Mouse (Mus musculus) embryonic facial prominence, embryonic 10.5 days (tissue): ENCODE data around the gene Cyp2b19. TPM values are rescaled to one million over a fixed set of nuclear protein-coding genes. Genes with fewer than 3 reads are reported as not detected.
"Not testable (repeated sequence)": the region's sequence is repeated elsewhere in the genome, so short reads cannot be mapped to it uniquely, and the experiment has no call there.

Source experiments
- DNase-seq: peaks from one replicate; pipeline ENCODE4 v3.0.0-alpha.2; 2017; ENCODE audit warnings: low spot score
- H3K27ac ChIP-seq: fragments of 300-500 bp; sonication (generic); replicated peaks from 2 replicates; pipeline ENCODE4 v1.5.1; 2016; ENCODE audit warnings: mild to moderate bottlenecking
- H3K27me3 ChIP-seq: fragments of 300-500 bp; sonication (generic); replicated peaks from 2 replicates; pipeline ENCODE4 v1.6.1; 2016; ENCODE audit warnings: low read depth, mild to moderate bottlenecking; ENCODE audit not compliant: poor library complexity, severe bottlenecking
- H3K36me3 ChIP-seq: fragments of 300-500 bp; sonication (generic); replicated peaks from 2 replicates; pipeline ENCODE4 v1.6.1; 2016; ENCODE audit warnings: mild to moderate bottlenecking, moderate library complexity
- H3K4me1 ChIP-seq: fragments of 300-500 bp; sonication (generic); 2 replicates; pipeline ENCODE4 v1.6.1; 2016
- H3K4me3 ChIP-seq: fragments of 300-500 bp; sonication (generic); 2 replicates; pipeline ENCODE4 v1.5.1; 2016; ENCODE audit warnings: mild to moderate bottlenecking, moderate library complexity
- H3K9me3 ChIP-seq: fragments of 300-500 bp; sonication (generic); 2 replicates; pipeline ENCODE4 v1.6.1; 2016; ENCODE audit warnings: mild to moderate bottlenecking
- WGBS: fragments of 180-500 bp; shearing (Covaris S2); methylation state at CpG from one replicate; pipeline ENCODE4 v1.1.7; 2016; 5-methylcytosine and 5-hydroxymethylcytosine counted together
- polyA plus RNA-seq: library from polyadenylated mRNA; unstranded; fragments of >200 nt; fragmentation: Nextera tagmentation; extraction: Ambion mirVana; gene quantifications from 2 replicates; pipeline ENCODE4 v1.2.1, GENCODE M21; 2016

Cyp2b19 gene
- polyA plus RNA-seq, 1 experiment from 2014 or later = 0.05 TPM

DNA sequence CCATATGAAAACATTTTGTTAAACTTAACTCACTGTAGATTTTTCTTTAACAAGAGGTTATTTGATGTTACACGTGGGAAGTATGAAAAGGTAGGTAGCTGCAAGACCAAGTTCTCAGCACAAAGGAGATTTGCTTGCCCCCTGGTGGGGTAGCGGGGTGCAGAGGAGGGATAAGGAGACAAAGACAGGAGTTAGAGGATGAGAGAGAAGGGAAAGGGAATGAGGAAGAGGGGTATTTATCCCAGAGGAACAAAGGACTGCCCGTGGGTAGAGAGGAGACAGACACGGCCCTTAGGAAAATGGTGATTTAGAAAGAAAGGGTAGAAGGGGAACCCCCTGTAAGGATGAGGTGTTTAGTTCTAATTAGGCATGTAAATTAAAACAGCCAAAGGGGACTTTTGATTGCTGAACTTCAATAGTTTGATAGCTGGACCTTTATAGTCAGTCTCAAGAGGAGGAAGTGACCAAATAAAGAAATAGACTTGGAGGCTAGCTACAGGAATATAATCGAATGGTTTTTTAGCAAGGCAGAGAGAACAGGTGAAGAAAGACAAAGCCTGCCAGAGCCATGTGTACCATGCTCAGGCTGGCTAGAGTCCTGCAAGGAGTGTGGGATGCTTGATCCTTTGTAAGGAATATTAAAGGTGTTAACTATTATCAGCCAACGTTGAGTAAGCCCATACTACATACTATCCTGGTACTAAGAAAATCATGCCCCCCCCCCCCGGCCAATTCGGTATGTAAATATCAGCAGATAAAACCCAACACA is 24.2 kb downstream of the Cyp2b19 start:
- no peaks in the 10 kb centered on the region for H3K27me3 ChIP-seq
- 7% methylated on average over 8 of the region's 8 CpGs for WGBS
- H3K36me3 ChIP-seq = no peaks in the 10 kb centered on the region
- H3K9me3 ChIP-seq = no peaks in the 10 kb centered on the region
- H3K4me1 ChIP-seq = no peaks in the 10 kb centered on the region
- H3K27ac ChIP-seq = no peak overlapping the region; the same call in 1 of the 2 replicates
- DNase-seq = peak; percentile 14
- H3K4me3 ChIP-seq = no peak overlapping the region

DNA sequence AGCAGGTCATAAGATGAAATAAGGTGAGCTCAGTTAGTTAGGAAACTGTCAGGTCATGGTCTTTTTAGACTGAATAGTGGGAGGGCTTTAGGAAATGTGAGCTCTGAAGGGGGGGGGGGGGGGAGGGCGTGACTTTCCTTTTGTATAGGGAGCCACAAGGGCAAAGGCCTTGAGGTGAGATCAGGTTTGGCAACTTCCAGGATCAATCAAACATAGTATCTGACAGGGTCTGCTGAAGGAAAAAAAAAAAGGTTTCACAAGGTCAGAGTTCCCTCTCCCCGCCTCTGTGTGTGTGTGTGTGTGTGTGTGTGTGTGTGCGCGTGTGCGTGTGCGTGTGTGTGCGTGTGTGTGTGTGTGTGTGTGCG is 24.8 kb downstream of the Cyp2b19 start:
- Histone ChIP-seq H3K27me3 (no peaks in the 10 kb centered on the region), H3K4me3 (no peak overlapping the region), H3K4me1 (no peaks in the 10 kb centered on the region), H3K36me3 (no peaks in the 10 kb centered on the region), H3K27ac (no peak overlapping the region), H3K9me3 (no peaks in the 10 kb centered on the region)
- peak; percentile 38 for DNase-seq
- WGBS = 27% methylated on average over 7 of the region's 8 CpGs

DNA sequence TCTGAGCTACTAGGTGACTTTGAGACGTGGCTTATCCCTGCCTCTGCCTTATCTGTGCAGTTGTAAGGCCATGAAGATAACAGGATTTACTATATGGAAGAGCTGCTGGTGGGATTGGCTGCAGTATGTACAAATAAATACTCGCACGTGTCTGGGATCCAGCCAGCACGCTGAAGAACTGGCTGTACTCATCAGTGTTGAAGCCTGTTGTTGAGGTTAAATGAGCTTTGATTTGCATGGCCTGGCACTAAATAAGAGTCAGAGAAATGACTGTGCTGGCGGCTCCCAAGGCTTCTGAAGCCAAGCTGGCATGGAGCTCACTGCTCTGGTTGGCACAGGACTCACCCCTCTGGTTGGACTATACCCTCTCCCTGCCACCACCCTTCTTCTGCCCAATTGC is 26.2 kb downstream of the Cyp2b19 start:
- 84% methylated on average over 5 of the region's 5 CpGs for WGBS
- Histone ChIP-seq H3K27me3 (no peaks in the 10 kb centered on the region), H3K27ac (no peak overlapping the region), H3K36me3 (no peaks in the 10 kb centered on the region), H3K4me1 (no peaks in the 10 kb centered on the region), H3K4me3 (no peak overlapping the region), H3K9me3 (no peaks in the 10 kb centered on the region)
- DNase-seq = no peak

DNA sequence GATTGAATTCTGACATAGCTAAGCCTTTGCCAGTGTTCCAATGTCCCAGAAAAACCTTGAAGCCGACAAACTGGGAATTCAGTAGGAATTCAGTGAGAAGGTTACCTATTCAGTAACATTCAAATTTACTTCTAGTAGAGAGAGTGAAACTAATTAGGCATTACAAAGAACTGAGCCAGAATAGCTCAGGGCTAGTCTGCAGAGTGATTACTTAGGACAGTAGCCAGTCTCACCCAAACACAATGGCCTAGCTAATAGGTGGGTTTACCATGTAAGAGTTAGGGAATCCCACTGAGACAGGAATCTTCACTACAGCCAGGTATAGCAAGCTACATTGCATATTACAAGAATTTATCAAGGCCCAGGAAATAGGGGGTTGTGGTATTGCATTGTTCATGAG is 29.1 kb downstream of the Cyp2b19 start:
- not testable (repeated sequence) for H3K27ac ChIP-seq, H3K9me3 ChIP-seq, H3K4me1 ChIP-seq, H3K4me3 ChIP-seq, DNase-seq, H3K36me3 ChIP-seq, H3K27me3 ChIP-seq
- 46% methylated on average over 1 of the region's 1 CpGs for WGBS

DNA sequence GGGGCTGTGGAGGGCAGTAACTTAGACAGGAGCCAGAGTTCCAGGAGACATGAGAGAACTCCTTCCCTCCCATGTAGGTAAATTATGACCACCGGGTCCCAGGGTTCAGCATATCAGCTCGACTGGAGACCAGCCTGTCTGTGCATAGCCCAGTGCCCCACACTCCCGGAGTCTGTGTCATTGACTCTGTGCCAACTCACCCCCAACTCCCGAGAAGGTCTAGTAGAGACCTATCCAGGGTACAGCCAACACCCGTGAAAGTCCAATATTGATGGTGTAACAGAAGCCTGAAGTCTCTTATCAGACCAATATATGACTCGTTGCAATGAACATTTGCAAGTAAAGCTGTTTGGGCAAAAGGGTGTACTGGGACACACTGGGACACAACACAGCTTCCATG is 33.0 kb downstream of the Cyp2b19 start:
- WGBS = 77% methylated on average over 6 of the region's 6 CpGs
- no peaks in the 10 kb centered on the region for H3K27me3 ChIP-seq
- no peak overlapping the region for H3K4me3 ChIP-seq
- no peaks in the 10 kb centered on the region for H3K36me3 ChIP-seq
- no peak overlapping the region for H3K27ac ChIP-seq
- no peaks in the 10 kb centered on the region for H3K9me3 ChIP-seq
- no peaks in the 10 kb centered on the region for H3K4me1 ChIP-seq
- no peak for DNase-seq

DNA sequence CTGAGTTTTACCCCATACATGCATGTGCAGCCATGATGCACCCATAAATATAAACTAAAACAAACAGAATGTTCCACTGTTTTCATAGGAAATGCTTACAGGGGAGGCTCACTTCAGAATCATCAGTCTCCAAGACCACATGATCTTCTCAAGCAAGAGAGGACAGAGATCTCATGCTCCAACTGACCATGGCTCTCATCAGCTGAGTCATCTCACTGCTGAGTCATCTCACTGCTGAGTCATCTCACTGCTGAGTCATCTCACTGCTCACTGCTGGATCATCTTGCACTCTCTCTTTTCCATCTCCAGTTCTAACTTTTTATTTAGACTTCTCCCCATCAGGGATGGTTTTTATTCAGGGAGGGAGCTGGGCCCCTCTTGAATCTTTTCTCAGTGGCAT is 43.2 kb downstream of the Cyp2b19 start:
- peaks cover 3% of the 10 kb centered on the region; the same call in 1 of the 2 replicates for H3K9me3 ChIP-seq
- no peak for DNase-seq
- H3K36me3 ChIP-seq = no peaks in the 10 kb centered on the region
- H3K27me3 ChIP-seq = no peaks in the 10 kb centered on the region
- H3K4me3 ChIP-seq = no peak overlapping the region
- no peak overlapping the region for H3K27ac ChIP-seq
- no peaks in the 10 kb centered on the region for H3K4me1 ChIP-seq

DNA sequence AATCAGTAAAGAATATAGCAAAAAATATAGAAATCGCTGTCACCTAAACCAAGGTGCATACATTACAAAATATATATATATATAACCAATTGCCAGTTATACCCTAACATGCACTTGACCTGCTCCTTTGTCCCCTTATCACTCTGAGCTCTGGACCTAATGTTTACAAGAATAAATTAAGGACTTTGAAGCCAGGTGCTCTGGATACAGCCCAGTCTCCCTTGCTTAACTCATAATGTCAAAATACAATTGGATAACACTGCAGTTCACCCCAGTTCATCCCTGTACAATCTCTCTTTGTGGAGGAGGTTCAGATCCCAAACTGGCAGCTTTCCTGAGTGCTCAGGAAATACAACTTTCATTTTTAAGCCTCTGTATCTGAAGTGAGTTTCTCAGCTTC is 44.1 kb downstream of the Cyp2b19 start:
- 88% methylated on average over 1 of the region's 1 CpGs for WGBS
- no peaks in the 10 kb centered on the region for H3K4me1 ChIP-seq
- no peak overlapping the region for H3K4me3 ChIP-seq
- no peaks in the 10 kb centered on the region for H3K27me3 ChIP-seq
- DNase-seq = no peak
- no peak overlapping the region for H3K27ac ChIP-seq
- H3K36me3 ChIP-seq = no peaks in the 10 kb centered on the region
- H3K9me3 ChIP-seq = 0 out of 2 replicates have a peak, but pooled peaks cover 3% of the 10 kb centered on the region

DNA sequence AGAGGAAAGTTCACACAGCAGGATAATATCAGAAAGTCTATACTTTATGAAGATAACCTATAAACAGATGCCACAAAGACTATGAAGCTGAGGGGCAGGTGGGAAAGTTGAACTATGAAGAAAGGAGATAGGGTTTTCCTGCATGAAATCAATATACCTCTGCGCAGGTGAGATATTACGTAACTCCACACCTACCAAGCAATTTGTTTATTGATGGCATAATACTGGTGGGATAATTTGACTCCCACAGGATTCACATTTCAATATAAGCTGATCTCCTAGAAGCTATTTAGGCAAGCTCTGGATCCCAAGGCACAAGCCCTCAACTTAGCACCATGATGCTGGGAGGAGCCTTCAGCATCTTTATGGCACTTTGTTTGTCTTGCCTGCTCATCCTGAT is 51.6 kb downstream of the Cyp2b19 start, which contains the start of gene Cyp2g1:
Gene Cyp2g1 (plus strand): TSS at position 301 of the 400 bp plus-strand sequence.
- H3K4me1 ChIP-seq = no peaks in the 10 kb centered on the region
- 97% methylated on average over 2 of the region's 2 CpGs for WGBS
- no peaks in the 10 kb centered on the region for H3K9me3 ChIP-seq
- no peaks in the 10 kb centered on the region for H3K36me3 ChIP-seq
- no peak for DNase-seq
- H3K27me3 ChIP-seq = no peaks in the 10 kb centered on the region
- H3K27ac ChIP-seq = no peak within 1 kb of the TSS
- no peak within 1 kb of the TSS for H3K4me3 ChIP-seq

Other genes starting within 250 kb of the Cyp2b19 start
- gene Nlrp9a, start 222.1 kb upstream of the Cyp2b19 start, polyA plus RNA-seq = not detected in 2 replicates
- gene Vmn1r185, start 138.7 kb upstream of the Cyp2b19 start, polyA plus RNA-seq = not detected in 2 replicates
- not detected in 2 replicates for gene Cyp2b23, start 70.7 kb upstream of the Cyp2b19 start, polyA plus RNA-seq
- not detected in 2 replicates for gene Cyp2g1, start 51.8 kb downstream of the Cyp2b19 start, polyA plus RNA-seq
- gene Cyp2a5, start 78.2 kb downstream of the Cyp2b19 start, polyA plus RNA-seq = not detected in 2 replicates
- gene Cyp2a22, start 182.2 kb downstream of the Cyp2b19 start, polyA plus RNA-seq = not detected in 2 replicates